Mouse (Mus musculus) testis, adult 2 months (tissue): Measurements from ENCODE around the gene Tead2.

Experiments
- CTCF ChIP-seq: fragments of 200-500 bp; IDR thresholded peaks from 2 replicates; pipeline ENCODE4 v1.5.1; 2012; ENCODE audit warnings: low read depth, mild to moderate bottlenecking, inconsistent platforms, low read length, moderate library complexity; ENCODE audit not compliant: control insufficient read depth, insufficient read depth, insufficient replicate concordance
- POLR2A ChIP-seq: fragments of 200-500 bp; IDR thresholded peaks from 2 replicates; pipeline ENCODE4 v1.6.1; 2012; ENCODE audit warnings: low read depth, mild to moderate bottlenecking, inconsistent platforms, low read length, moderate library complexity; ENCODE audit not compliant: control insufficient read depth

- no peak for TF ChIP-seq POLR2A
- no peak for TF ChIP-seq CTCF
Measured at GRCm38 (mm10) chr7:45224826-45225225, 9.3 kb downstream of the Tead2 start.
